26 mouse cellular contexts compared by ENCODE assay signal in the genomic region with DNA sequence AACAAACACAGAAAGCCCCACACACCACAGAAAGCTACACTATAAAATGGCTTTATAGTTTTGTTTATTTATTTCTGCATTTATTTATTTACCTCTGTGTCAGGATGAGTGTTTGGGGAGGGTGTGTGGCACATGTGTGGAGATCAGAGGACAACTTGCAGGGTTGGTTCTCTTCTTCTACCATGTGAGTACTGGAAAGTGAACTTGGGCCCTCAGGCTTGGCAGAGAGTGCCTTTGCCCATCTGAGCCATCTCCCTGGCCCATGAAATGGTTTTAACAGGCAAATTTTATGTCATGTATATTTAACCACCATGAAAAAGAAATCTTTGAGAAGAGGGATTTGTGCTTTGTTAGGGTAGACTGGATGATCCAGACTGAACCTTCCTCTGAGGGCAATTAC. TPM values are rescaled to one million over a fixed set of nuclear protein-coding genes. Genes with fewer than 3 reads are reported as not detected.
A peak's percentile ranks its signal among the peaks of the same experiment; 100 is the strongest.
DNase-seq lines count a peak whose midpoint lies in the region; ATAC-seq and TF ChIP-seq lines count a peak whose summit lies in the region.
"Had no signal": no experiment of that assay in that cellular context is flagged by ENCODE, and none has a peak within 500 bp of the region (broad histone marks: within the 10 kb centered on the region; RNA-seq: fewer than 3 reads in every experiment).

No protein-coding gene starts in this region.

- H3K9ac ChIP-seq in embryonic facial prominence, embryonic 13.5 days, result no peak overlapping the region
- no peak overlapping the region for H3K9ac ChIP-seq in lung, postnatal 0 days (replicated peaks; ENCODE audit: low read depth)
- H3K9ac ChIP-seq: embryonic facial prominence, embryonic 12.5 days; forebrain, embryonic 13.5 days; heart, embryonic 13.5 days; hindbrain, embryonic 14.5 days had no signal

- 0 out of 2 replicates have a peak, but pooled peaks cover 2% of the 10 kb centered on the region for H3K9me3 ChIP-seq in embryonic facial prominence, embryonic 13.5 days
- no peaks in the 10 kb centered on the region for H3K9me3 ChIP-seq in embryonic facial prominence, embryonic 10.5 days
- no peaks in the 10 kb centered on the region for H3K9me3 ChIP-seq in lung, postnatal 0 days (ENCODE audit: low read length)
- H3K9me3 ChIP-seq: embryonic facial prominence, embryonic 12.5 days; forebrain, embryonic 10.5 days; heart, embryonic 10.5 days had no signal

- no peaks in the 10 kb centered on the region for H3K27me3 ChIP-seq in embryonic facial prominence, embryonic 13.5 days
- H3K27me3 ChIP-seq in embryonic facial prominence, embryonic 10.5 days (replicated peaks; ENCODE audit: low read depth, poor library complexity, severe bottlenecking), result no peaks in the 10 kb centered on the region
- H3K27me3 ChIP-seq in lung, postnatal 0 days (replicated peaks; ENCODE audit: insufficient read depth, low read length), result no peaks in the 10 kb centered on the region
- H3K27me3 ChIP-seq: embryonic facial prominence, embryonic 12.5 days; forebrain, embryonic 13.5 days; heart, embryonic 13.5 days had no signal

- no peak for TF ChIP-seq POLR2A in lung, adult 2 months (IDR thresholded peaks at IDR 0.05; ENCODE audit: borderline replicate concordance, extremely low read depth, low read depth, low read length)

- no peak for DNase-seq in embryonic facial prominence, embryonic 10.5 days (ENCODE audit: low spot score)
- DNase-seq in kidney, postnatal 36 days, result peak; percentile 25 to 47
- no peak for DNase-seq in kidney, adult 8-10 months
- DNase-seq in lung, postnatal 0 days (ENCODE audit: low spot score), result no peak
- DNase-seq in lung, adult 2 months, result no peak
- DNase-seq: adrenal gland, adult 8-10 months; adrenal gland, postnatal 25 days; cerebellum, adult 11-12 months; cerebellum, adult 9-10 months; cerebellum, postnatal 14 days; gastrocnemius, postnatal 10 days; gastrocnemius, postnatal 36 days; heart, adult 2 months; heart, postnatal 14 days; heart, postnatal 4 days had no signal

- no peak overlapping the region for H3K4me3 ChIP-seq in embryonic facial prominence, embryonic 13.5 days
- H3K4me3 ChIP-seq in embryonic facial prominence, embryonic 10.5 days, result no peak overlapping the region
- H3K4me3 ChIP-seq in lung, postnatal 0 days (ENCODE audit: low read depth, low read length), result no peak overlapping the region
- no peak overlapping the region for H3K4me3 ChIP-seq in lung, adult 2 months (replicated peaks; ENCODE audit: extremely low read depth, low read depth, low read length)
- H3K4me3 ChIP-seq: embryonic facial prominence, embryonic 12.5 days; forebrain, embryonic 10.5 days; forebrain, embryonic 13.5 days; heart, adult 2 months; heart, embryonic 10.5 days; heart, embryonic 13.5 days had no signal

- peak; percentile 1; the same call in 1 of the 2 replicates for TF ChIP-seq EP300 in lung, postnatal 0 days (IDR thresholded peaks at IDR 0.05)

- H3K36me3 ChIP-seq in embryonic facial prominence, embryonic 13.5 days, result no peaks in the 10 kb centered on the region
- H3K36me3 ChIP-seq in embryonic facial prominence, embryonic 10.5 days (replicated peaks), result no peaks in the 10 kb centered on the region
- H3K36me3 ChIP-seq in lung, postnatal 0 days (ENCODE audit: insufficient read depth, low read length), result no peaks in the 10 kb centered on the region
- H3K36me3 ChIP-seq: embryonic facial prominence, embryonic 12.5 days; forebrain, embryonic 10.5 days; heart, embryonic 13.5 days had no signal

- peak overlapping the region; percentile 0; the same call in 1 of the 2 replicates for H3K27ac ChIP-seq in embryonic facial prominence, embryonic 13.5 days
- no peak overlapping the region for H3K27ac ChIP-seq in embryonic facial prominence, embryonic 10.5 days (replicated peaks)
- H3K27ac ChIP-seq in lung, postnatal 0 days (ENCODE audit: low read length), result no peak overlapping the region; the same call in 1 of the 2 replicates
- H3K27ac ChIP-seq: forebrain, embryonic 10.5 days; forebrain, embryonic 13.5 days; heart, embryonic 10.5 days; heart, embryonic 13.5 days; hindbrain, embryonic 14.5 days; hindbrain, postnatal 0 days had no signal

- no peak overlapping the region for H3K4me2 ChIP-seq in embryonic facial prominence, embryonic 13.5 days
- no peak overlapping the region for H3K4me2 ChIP-seq in lung, postnatal 0 days (replicated peaks; ENCODE audit: low read depth, low read length)
- H3K4me2 ChIP-seq: embryonic facial prominence, embryonic 12.5 days; forebrain, embryonic 13.5 days; heart, embryonic 13.5 days; hindbrain, embryonic 14.5 days had no signal

- peaks cover 27% of the 10 kb centered on the region for H3K4me1 ChIP-seq in embryonic facial prominence, embryonic 13.5 days
- H3K4me1 ChIP-seq in embryonic facial prominence, embryonic 10.5 days, result peaks cover 12% of the 10 kb centered on the region
- H3K4me1 ChIP-seq in lung, postnatal 0 days (ENCODE audit: insufficient read depth, low read depth, low read length), result no peaks in the 10 kb centered on the region
- H3K4me1 ChIP-seq in lung, adult 2 months (ENCODE audit: control insufficient read depth, insufficient read depth, low read length), result peaks cover 8% of the 10 kb centered on the region
- H3K4me1 ChIP-seq: forebrain, embryonic 13.5 days had no signal

- no peak for ATAC-seq in embryonic facial prominence, embryonic 13.5 days (ENCODE audit: insufficient number of reproducible peaks, insufficient read depth, low FRiP score, low TSS enrichment, low read depth)
- ATAC-seq in lung, postnatal 0 days, result no peak
- ATAC-seq: activated CD4-positive, CD25-positive, alpha-beta regulatory T cell, adult 4 months; forebrain, embryonic 13.5 days; forebrain, embryonic 16.5 days; hindbrain, postnatal 0 days had no signal

- TF ChIP-seq CTCF in lung, postnatal 0 days (IDR thresholded peaks at IDR 0.05), result no peak
- TF ChIP-seq CTCF in lung, adult 2 months (IDR thresholded peaks at IDR 0.05; ENCODE audit: insufficient read depth, low read length), result no peak

RNA-seq across cellular contexts. Expression of gene Skor1, which starts 48.9 kb away (rescaled TPM):
- 0.58 TPM in 1 of 2 replicates, not detected in the other for polyA plus RNA-seq in embryonic facial prominence, embryonic 13.5 days (2015; fragmentation: Nextera tagmentation; extraction: Ambion mirVana)
- 0.06 and 0.10 TPM in 2 replicates for polyA plus RNA-seq in embryonic facial prominence, embryonic 10.5 days (2016; fragmentation: Nextera tagmentation; extraction: Ambion mirVana)
- polyA plus RNA-seq in lung, postnatal 0 days (2015; fragmentation: Nextera tagmentation; extraction: Ambion mirVana), result 0.04 TPM in 1 of 2 replicates, not detected in the other
- polyA plus RNA-seq in lung, adult 2 months (2012; rRNA removed), result 0.02 and 0.07 TPM in 2 replicates
- polyA plus RNA-seq: activated CD4-positive, CD25-positive, alpha-beta regulatory T cell, adult 4 months; heart, embryonic 13.5 days; heart, embryonic 16.5 days had no signal

Comparison
In these comparisons a context has a peak if more than half of its experiments do, and no peak if none do; other contexts are left out.
1. DNase-seq: peak in kidney, postnatal 36 days (2 of 2); none in embryonic facial prominence, embryonic 10.5 days (single experiment), kidney, adult 8-10 months (0 of 2), lung, postnatal 0 days (single experiment) and lung, adult 2 months (single experiment).